Mouse (Mus musculus) lung, postnatal 4 days (tissue): Measurements from ENCODE around the gene Unc13b.

ENCODE experiments used
- DNase-seq, 2 experiments: peaks; one replicate each; pipeline ENCODE4 v3.0.0; 2021

Gene Unc13b

GRCm38 (mm10) chr4:43236898-43237297 is 178.1 kb downstream of the Unc13b start:
- no peak for DNase-seq

- DNase-seq, result no peak
Observed at GRCm38 (mm10) chr4:43240716-43241115, 182.0 kb downstream of the Unc13b start.

GRCm38 (mm10) chr4:43244022-43244421 is 185.3 kb downstream of the Unc13b start:
- DNase-seq, result no peak

- no peak for DNase-seq
Observed at GRCm38 (mm10) chr4:43245776-43246175, 187.0 kb downstream of the Unc13b start.

GRCm38 (mm10) chr4:43248026-43248425 is 189.3 kb downstream of the Unc13b start:
- no peak for DNase-seq

- no peak for DNase-seq
Observed at GRCm38 (mm10) chr4:43248909-43249308, 190.2 kb downstream of the Unc13b start.

- no peak for DNase-seq
Observed at GRCm38 (mm10) chr4:43251269-43251668, 192.5 kb downstream of the Unc13b start.

- DNase-seq, result no peak
Observed at GRCm38 (mm10) chr4:43257040-43257439, 198.3 kb downstream of the Unc13b start.

GRCm38 (mm10) chr4:43258556-43258955 is 199.8 kb downstream of the Unc13b start:
- DNase-seq, result no peak

GRCm38 (mm10) chr4:43259435-43259834 is 200.7 kb downstream of the Unc13b start:
- no peak for DNase-seq

GRCm38 (mm10) chr4:43260096-43260495 is 201.3 kb downstream of the Unc13b start:
- peak; percentile 23 to 35 for DNase-seq

GRCm38 (mm10) chr4:43262821-43263220 is 204.1 kb downstream of the Unc13b start:
- DNase-seq, result peak in 1 of 2 experiments; percentile 18

GRCm38 (mm10) chr4:43266146-43266545 is 207.4 kb downstream of the Unc13b start:
- no peak for DNase-seq

- peak; percentile 85 to 86 for DNase-seq
Observed at GRCm38 (mm10) chr4:43266623-43267322, 208.0 kb downstream of the Unc13b start, which contains the start of gene Atp8b5. Gene Atp8b5 (plus strand): TSS chr4:43267159.

- DNase-seq, result no peak
Observed at GRCm38 (mm10) chr4:43267323-43267658, 208.5 kb downstream of the Unc13b start.

GRCm38 (mm10) chr4:43285476-43285875 is 226.7 kb downstream of the Unc13b start:
- no peak for DNase-seq

- no peak for DNase-seq
Observed at GRCm38 (mm10) chr4:43287305-43287704, 228.6 kb downstream of the Unc13b start.

GRCm38 (mm10) chr4:43294001-43294400 is 235.2 kb downstream of the Unc13b start:
- no peak for DNase-seq

GRCm38 (mm10) chr4:43309696-43310338 is 251.1 kb downstream of the Unc13b start:
- DNase-seq, result no peak
